Mouse (Mus musculus): ENCODE results near the gene Immp2l.
"Not testable (repeated sequence)": the region's sequence is repeated elsewhere in the genome, so short reads cannot be mapped to it uniquely, and the experiment has no call there.

Gene Immp2l

DNA sequence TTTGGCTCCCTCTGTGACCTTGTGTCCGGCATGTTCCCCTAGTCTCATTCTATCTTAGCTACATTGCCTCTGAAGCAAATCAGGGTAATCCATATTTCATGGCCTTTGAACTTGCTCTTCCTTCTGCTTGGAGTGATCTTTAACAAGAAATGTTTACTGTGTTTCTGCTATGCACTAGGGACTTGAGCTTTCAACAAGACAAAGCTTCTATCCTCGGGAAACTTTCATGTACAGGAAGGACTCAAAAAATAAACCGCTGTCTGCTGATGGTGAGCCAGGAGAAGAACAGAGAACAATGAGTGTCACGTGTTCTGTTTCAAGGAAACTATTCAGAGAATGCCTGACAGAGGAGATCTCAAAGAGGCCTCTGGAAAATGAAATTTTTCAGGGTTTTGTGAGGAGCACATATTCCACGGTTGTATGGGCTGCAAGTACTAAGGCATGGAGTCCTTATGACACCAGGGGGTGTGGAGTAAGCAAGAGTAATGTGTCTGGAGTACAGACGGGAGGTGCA, 814.5 kb downstream of the Immp2l start:
- DNase-seq (ENCODE audit: low read depth, low spot score) = no peak

DNA sequence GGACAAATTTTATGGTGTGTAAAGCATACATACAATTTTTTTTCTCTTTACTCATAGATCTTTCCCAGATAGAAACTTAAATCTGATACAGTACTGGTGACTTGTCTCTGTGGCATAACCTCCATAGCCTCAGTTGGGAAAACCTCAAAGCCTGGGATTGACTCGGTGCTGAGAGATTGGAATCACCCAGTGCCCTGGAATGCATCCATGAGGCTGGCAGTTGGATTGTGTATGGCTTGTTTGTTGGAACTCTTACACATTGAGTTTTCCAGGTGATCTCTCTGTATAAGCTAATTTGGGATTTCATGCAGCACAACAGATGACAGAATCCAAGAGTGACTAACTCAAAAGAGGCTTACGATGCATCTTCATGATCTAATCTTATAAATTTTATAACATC, 815.4 kb downstream of the Immp2l start:
- no peak for DNase-seq (ENCODE audit: low read depth, low spot score)

DNA sequence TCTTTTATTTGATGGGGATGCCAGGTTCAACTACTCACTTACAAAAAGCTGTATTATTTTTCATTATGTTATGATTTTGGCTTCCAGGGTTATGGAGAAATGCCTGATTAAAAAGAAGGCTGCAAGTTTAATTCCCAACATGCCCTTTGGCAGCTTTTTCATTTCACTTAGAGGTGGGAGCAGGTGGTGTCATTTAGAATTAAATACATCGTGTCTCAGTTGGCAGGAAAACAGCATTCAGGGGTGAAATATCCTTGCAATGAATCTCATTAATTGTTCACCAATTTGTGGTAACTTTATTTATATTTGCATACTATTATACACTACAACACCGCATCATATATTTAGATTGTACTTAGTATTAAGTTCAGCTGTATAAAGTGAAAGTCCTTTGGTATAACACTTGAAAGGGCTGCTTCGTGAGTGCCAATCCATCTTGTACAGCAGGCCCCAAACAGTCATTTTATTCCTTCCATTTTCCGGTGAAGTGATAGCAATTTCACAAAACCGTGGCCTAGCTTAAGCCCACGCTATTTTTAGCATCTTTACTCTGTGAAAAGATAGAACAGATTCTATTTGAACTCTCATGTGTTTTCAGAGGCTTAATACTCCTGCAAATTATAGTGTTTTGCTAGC, 818.9 kb downstream of the Immp2l start:
- DNase-seq (ENCODE audit: low read depth, low spot score) = no peak

DNA sequence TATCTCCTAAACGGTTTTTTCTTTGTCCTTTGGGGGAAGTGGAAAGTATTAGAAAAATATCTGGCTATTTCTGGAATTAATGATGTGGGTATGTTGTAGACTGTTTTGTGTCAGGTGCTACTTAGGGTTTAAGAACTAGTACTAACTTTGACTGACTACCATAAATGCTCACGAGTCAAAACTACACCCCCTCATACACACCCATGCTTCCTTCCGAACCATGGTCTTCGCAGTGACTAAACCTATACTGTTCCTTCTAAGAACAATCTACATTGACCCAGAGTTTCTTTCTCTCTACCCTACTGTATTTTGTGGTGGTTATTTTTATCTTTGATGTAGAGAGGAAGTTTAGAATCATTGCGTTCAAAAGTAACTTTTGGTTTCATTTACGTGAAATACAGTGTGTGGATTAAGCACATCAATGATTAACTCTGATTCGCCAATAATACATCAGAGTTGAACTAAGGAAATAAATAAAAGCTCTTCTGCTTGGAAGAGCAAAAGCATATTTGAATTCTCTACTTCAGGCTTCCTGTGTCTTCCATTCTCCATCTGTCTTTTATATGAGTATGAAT, 828.1 kb downstream of the Immp2l start:
- no peak for DNase-seq (ENCODE audit: low read depth, low spot score)

DNA sequence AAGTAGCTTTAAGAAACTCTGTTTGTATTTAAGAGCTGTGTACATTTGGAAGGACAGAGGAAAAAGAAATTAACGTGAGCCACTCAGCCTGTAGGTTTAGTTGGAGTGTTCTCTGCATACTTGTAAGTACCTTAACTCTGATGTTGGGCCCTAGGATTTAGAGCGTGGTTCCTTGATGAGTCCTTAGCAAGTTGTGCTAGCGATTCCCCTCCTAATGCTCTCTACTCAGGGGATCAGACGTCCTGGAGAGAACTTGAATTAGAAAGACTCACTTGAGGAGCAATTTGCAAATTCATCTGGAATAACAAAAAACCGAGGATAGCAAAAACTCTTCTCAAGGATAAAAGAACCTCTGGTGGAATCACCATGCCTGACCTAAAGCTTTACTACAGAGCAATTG, 835.8 kb downstream of the Immp2l start:
- DNase-seq (ENCODE audit: low read depth, low spot score) = not testable (repeated sequence)

DNA sequence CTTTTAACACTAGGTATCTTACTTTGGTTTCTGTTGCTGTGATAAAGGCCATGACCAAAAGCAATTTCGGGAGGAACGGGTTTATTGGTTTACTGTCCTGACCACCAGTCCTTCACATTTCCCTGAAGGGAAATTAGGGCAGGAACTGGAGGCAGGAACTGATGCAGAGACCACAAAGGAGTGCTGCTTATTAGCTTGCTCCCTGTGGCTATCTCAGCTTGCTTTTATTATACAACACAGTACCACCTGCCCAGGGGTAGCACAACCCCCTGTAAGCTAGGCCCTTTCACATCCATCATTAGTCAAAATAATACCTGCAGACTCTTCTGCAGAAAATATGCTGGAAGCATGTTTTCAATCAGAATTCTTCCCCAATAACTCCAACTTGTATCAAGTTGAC, 844.4 kb downstream of the Immp2l start:
- DNase-seq (ENCODE audit: low read depth, low spot score) = no peak

DNA sequence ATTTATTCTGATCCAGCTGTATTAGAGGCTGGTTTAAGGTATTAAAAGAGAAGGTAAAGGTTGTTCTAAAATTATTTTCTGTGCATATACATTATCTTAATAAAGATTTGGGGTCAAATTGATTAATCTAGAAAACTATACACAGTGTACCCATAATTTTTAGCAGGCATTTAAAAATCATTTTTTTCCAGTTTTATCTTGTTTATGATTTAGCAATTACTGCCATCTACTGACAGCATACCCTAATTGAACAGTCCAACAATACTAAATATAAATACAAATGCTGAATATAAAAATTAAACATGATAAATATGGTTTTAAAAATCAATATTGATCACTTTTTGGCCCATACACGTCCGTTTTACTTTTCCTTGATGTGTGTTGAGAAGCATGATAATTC, 850.1 kb downstream of the Immp2l start:
- DNase-seq (ENCODE audit: low read depth, low spot score) = no peak

DNA sequence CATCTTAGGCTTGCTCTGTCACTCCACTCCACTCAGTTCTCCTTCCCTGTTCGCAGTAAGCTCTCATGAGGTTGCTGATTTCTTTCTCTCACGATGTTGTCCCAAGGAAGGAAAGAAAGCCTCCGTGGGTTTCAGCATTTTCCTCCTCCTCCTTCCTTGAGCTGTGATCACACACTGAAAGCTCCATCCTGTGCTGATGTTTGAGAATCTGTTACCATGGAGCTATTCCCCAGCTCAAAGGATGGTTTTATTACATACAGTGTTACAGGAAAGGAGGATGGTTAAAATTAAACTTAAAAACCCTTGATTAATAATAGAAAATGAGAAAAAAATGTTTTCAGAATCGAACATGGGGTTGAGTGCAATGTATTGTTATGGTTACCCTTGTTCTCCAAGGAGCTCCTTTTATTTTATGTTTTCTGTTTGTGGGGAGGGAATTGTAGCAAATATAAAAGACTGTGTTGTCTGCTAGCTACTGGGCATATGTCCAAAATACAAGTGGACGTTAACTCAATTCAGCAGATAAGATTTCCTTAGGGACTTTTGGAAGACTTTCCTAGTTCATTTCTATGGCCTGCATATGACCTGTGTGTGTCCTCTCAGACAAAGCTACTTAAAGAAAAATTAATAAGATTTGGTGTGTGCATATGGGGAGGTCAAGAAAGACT, 853.5 kb downstream of the Immp2l start:
- no peak for DNase-seq (ENCODE audit: low read depth, low spot score)

DNA sequence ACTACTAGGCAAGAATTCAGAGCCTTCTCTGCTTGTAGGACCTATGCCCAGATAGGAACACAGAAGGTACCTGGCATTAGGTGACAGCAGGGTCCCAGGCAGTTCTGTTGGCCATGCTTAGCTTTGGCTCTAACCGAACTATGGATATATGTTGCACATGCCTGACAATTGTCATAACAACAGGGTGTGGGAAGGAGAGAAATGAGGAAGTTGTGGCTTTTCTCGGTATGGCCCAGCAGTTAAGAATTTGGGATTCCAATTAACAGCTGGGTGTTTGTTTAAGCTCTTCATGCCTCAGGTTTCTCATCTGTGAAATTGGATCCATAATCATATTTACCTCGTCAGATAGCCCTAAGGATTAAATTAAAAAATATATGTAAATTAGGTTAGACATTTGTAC, 854.6 kb downstream of the Immp2l start:
- no peak for DNase-seq (ENCODE audit: low read depth, low spot score)

DNA sequence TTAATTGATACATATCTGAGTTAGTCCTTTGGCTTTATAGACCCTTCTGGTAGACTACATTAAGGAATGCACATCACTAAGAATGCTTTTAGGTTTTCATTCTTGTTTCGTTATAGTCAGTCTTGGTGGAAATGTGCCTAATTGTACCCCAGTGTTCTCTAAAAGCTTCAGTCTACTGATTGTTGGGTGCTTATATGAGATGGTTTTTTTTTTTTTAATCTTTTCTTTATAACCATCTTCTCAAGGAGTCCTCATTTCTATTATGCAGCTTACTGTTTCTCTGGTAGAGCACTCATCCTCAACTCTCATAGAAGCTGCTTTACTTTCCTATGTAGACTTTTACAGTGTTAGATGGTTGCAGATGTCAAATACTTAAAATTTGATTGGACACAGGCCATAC, 855.1 kb downstream of the Immp2l start:
- no peak for DNase-seq (ENCODE audit: low read depth, low spot score)

DNA sequence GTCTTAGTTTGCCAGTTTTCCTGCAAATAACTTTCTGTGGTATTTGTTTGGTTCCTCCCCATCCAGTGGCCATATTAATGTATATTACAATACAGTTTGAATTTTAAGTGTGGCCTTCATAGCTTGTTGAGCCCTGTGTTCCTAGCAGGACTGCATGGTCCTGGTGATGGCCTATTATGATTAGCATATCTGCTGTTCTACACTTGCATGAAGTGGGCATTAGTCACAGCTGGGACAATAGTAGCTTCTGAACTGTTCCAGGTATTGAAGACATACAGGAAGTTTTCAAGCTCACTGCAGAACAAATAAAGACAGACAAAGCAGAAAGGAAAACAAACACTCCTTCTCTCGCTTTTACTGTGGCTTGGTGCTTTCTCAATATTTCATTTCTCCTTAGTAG, 855.5 kb downstream of the Immp2l start:
- DNase-seq (ENCODE audit: low read depth, low spot score) = no peak

DNA sequence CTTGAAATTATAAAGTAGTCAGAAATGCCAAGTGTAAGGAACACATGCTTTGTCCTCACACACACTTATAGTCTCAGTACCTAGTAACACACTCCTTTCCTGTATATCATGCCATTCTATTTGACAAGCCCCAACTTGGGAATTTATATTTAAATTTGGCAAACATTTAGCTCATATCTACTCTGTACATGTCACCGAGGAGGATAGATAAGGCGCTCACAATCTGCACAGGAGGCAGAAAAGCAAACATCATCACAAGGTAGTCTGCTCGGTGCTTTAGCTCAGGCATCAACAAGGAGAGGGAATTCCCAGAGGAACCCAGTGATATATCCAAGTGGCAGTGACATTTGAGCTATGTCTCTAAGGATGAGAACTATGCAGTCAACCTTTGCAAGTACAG, 856.9 kb downstream of the Immp2l start:
- no peak for DNase-seq (ENCODE audit: low read depth, low spot score)

DNA sequence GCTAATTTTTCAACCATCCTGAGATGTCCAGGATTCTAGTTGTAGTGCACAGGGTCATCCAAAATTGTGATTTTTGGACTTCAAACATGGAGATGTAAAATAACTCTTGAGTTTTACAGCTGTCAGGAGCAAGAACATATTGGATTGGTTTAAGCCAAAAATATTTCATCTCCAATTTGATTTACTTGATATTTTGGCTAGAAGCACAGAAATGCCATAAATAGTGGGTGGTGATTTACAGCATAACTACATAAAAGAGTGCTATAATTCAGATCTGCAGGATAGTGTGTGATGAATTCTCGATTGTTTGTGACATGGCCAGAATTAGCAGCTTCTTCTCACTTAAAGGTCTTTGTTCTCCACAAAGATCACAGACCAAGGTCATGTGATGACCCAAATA, 884.1 kb downstream of the Immp2l start:
- no peak for DNase-seq (ENCODE audit: low read depth, low spot score)

DNA sequence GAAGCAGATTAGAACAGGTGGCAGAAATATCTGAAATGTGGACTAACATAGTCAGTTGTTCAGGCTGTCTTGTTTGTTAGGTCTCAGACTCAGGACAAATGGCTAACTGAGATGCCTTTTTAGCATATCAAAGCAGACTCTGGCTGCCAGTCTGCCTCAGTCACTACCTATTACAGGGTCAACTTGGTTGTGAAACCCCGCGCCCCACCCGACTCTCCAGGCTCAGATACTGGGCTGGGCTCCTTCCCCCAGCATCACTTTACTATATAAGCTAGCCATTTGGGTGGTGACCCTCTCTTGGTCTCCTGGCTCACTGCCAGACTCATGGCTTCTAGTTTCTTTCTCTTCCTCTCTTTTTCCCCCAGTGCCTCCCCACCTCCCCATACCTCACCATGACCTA, 887.7 kb downstream of the Immp2l start:
- DNase-seq (ENCODE audit: low read depth, low spot score) = no peak

DNA sequence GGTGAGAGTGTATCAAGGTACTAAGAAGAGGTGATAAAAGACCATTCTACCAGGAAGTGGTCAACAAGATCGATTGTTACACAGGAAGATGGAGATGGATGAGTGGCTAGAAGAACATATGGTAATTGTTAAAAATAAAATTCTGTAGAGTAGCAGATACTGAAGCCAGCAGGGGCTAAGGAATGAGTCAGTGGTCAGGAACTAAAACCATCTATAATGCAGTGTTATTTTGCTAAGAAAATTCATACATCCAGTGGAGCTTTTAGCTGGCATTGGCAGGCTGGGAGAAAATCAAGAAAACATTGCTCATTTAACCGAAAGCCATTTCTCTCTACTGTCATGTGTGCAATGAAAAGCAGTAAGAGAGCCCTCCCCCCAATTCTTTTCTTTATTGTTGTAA, 913.9 kb downstream of the Immp2l start:
- no peak for DNase-seq (ENCODE audit: low read depth, low spot score)

DNA sequence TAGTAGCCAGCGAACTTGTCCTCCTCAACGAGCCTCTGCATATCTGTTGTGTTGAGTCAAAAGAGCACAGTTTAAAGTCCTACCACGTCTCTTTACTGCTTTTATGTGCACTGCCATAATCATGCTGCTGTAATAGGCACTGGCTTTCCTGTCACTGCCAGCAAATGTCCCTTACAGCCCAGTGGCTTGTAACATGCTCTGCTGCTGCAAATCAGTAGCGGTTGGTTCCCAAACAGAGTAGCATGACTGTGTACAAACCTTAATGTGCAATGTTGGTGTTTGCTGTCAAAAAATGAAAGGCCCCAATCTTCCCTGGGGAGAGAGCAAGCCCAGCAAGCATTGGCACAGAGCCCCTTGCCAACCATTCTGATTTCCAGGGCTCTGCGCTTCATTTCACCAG, 918.0 kb downstream of the Immp2l start:
- DNase-seq (ENCODE audit: low read depth, low spot score) = peak; percentile 4

DNA sequence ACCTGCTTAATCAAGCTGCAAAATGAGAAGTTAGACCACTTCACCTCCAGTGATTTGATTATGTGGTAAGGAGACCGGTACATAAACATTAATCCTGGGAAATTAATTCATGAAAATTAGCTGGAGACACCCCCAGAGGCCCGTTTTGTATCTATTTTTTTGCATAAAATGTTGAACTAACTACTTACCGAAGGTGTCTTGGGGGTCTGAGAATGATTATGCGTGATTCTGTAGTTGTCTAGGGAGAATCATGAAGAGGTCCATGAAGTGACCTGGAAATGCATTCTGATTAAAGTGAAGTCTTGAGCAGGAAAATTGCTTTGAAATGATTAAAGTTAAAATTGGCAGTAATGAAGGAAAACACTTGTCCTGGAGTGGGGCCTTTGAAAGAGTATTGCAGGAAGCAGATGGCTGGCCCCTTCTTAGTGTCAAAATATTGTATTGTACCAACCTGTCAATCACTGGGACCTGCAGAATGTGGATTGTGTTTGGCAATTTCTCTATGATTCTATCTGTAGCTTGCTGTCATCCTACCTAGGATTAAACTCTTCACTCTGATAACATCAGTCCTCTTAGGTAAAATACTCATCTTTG, 920.3 kb downstream of the Immp2l start:
- no peak for DNase-seq (ENCODE audit: low read depth, low spot score)

DNA sequence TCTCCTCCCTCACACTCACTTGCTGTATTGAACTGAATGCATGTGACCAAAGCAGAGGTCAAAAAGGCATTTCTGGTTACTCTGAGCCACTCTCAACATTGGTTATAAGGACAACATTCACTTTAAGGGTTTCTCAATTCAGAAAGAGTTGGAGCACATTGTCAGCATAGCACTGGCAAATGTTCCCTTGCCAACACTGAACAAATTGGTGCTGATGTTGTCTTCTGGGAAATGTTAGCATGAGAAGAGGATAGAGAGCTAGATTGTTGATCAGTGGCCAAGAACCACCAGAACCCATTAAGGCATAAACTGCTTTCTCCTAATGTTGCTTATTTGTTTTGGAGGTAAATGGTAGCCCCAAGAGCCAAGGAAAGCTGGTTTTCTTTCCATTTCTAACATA, 922.6 kb downstream of the Immp2l start:
- no peak for DNase-seq (ENCODE audit: low read depth, low spot score)

DNA sequence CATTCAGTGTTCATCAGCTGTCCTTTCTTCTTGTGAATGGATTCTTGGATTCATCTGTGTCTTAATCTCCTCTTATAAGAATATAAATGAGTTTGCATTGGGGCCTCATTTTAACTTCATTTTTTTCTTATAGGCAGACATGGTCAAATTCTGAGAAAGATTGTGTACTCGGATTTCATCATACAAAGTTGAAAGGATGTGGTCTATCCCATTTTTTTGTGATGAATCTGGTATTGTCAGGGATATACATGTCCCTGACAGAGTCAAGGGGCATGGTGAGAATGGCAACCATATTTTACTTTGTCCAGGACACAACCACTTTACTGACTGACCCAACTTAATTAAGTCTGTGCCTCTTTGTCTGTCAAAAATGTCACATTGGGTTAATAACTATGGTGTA, 925.5 kb downstream of the Immp2l start:
- no peak for DNase-seq (ENCODE audit: low read depth, low spot score)

DNA sequence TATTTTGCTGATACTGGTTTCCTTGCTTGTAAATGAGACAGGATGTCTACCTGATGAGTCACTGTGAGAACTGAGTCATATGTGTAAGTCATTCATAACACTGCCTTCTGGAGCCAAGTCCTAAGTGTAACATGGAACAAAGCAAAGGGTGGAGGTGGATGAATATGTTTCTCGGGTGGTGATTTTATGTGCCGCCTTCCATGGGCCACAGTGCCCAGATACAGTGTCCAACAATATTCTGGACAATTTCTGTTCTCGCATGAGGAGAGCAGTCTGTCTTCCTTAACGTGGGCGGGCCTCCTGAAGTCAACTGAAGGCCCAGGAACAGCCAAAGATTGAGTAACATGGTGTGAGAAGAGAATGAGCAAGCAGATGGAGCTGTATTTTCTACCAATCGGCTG, 926.0 kb downstream of the Immp2l start:
- no peak for DNase-seq (ENCODE audit: low read depth, low spot score)

DNA sequence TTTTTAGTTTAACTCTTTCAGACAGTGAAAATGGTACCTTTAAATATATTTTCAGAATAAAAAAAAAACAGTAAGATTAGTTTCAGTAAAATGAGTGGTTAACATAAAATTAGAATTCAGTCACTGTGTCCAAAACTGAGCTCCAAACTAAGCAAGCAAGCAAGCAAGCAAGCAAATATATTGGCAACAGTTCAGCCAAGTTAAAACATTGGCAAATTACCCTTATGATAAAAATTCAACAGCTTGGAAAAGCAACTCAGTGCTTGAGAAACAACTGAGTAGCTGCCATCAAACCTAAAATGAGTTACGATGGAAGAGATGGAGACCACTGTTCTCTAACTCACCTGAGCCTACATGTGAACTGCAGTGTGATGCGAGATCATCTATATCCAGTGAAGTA, 926.8 kb downstream of the Immp2l start:
- DNase-seq (ENCODE audit: low read depth, low spot score) = no peak

DNA sequence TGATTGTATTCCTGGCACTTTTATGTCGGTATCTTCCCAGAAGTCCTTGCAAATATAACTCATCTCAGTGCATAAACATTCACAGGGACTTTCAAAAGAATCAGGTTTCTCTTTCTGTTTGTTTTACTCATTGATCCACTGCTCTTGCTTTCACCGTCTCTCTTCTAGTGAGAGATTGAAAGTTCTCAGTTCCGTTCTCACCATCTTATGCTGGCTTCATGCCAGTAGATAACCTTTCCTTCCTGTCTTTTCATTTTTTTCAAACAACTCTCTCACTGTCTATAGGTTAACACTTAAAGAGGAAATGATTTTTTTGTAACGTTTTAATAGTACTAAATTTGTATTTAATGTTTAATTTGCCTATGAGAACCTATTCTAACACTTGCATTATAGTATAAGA, 937.1 kb downstream of the Immp2l start:
- no peak for DNase-seq (ENCODE audit: low read depth, low spot score)

DNA sequence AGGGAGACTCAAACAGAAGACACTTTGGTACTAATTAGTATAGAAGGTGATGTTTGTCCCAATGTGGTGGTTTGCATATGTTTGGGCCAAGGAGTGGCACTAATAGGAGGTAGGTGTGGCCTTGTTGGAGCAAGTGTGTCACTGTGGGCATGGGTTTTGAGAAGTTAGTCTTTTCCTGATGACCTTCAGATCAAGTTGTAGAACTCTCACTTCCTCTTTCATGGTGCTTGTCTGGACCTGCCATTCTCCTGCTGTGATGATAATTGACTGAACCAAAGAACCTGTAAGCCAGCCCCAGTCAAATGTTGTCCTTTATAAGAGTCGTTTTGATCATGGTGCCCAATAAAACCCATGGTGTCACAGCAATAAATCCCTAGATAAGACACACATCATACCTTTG, 967.5 kb downstream of the Immp2l start:
- DNase-seq (ENCODE audit: low read depth, low spot score) = no peak

All from retina, postnatal 7 days (tissue).